Mouse (Mus musculus) liver, embryonic 14.5 days (tissue): Measurements from ENCODE around the gene Srgap2.

ENCODE experiments used
- CTCF ChIP-seq: IDR thresholded peaks from 2 replicates; pipeline ENCODE4 v1.5.1; 2016; ENCODE audit warnings: antibody characterized with exemption, low read depth, control low read depth
- EP300 ChIP-seq: IDR thresholded peaks from 2 replicates; pipeline ENCODE4 v1.6.1; 2016; ENCODE audit warnings: antibody characterized with exemption, low read depth

DNA sequence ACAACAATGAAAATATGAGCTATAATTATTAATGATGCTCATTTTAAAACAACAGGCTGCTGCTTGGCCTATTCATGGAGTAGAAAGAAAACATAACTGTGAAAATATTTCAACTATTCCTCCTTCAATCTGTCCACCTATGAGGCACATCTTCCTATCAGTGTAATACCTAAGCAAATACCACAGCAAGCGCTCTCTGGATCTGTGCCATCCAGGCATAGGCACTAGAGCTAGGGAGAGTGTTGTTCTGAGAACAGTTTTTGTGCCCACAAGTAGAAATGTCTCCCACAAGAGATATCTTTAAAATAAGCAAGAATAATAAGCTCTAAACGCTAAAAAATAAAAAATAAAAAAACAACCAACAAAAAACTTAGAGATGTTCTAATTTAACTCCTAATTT lies 14.0 kb downstream of the Srgap2 start:
- no peak for TF ChIP-seq CTCF
- no peak for TF ChIP-seq EP300
